Mouse (Mus musculus) cerebellum, adult 2 months (tissue): Measurements from ENCODE around the gene Cers1. TPM values are rescaled to one million over a fixed set of nuclear protein-coding genes. Genes with fewer than 3 reads are reported as not detected.

Source experiments
- DNase-seq, 2 experiments: peaks; one replicate each; pipeline ENCODE4 v3.0.0; 2021
- H3K27ac ChIP-seq: fragments of 200-500 bp; 2 replicates; pipeline ENCODE4 v1.5.1; 2012; ENCODE audit warnings: low read length, control low read depth, inconsistent platforms; ENCODE audit not compliant: insufficient read depth
- H3K27me3 ChIP-seq: fragments of 200-500 bp; 2 replicates; pipeline ENCODE4 v1.6.1; 2012; ENCODE audit warnings: inconsistent platforms, mild to moderate bottlenecking, low read length, moderate library complexity; ENCODE audit not compliant: control insufficient read depth, insufficient read depth
- H3K4me1 ChIP-seq: fragments of 200-500 bp; 2 replicates; pipeline ENCODE4 v1.6.1; 2011; ENCODE audit warnings: low read length; ENCODE audit not compliant: control insufficient read depth, insufficient read depth
- H3K4me3 ChIP-seq: fragments of 200-500 bp; replicated peaks from 2 replicates; pipeline ENCODE3; 2011; ENCODE audit warnings: mild to moderate bottlenecking, low read depth, low read length, control low read depth; ENCODE audit not compliant: insufficient read depth
- CTCF ChIP-seq: fragments of 200-500 bp; IDR thresholded peaks from 2 replicates; pipeline ENCODE4 v1.5.1; 2011; ENCODE audit warnings: low read depth, mild to moderate bottlenecking, control low read depth, low read length, moderate library complexity, borderline replicate concordance; ENCODE audit not compliant: insufficient read depth
- POLR2A ChIP-seq: fragments of 200-500 bp; IDR thresholded peaks from 2 replicates; pipeline ENCODE4 v1.6.1; 2011; ENCODE audit warnings: low read length, control low read depth, borderline replicate concordance; ENCODE audit not compliant: insufficient read depth
- WGBS: fragments of 180-500 bp; shearing (Covaris S2); methylation state at CpG from one replicate; pipeline ENCODE4 v1.1.7; 2018; 5-methylcytosine and 5-hydroxymethylcytosine counted together
- polyA plus RNA-seq: library from polyadenylated mRNA; depleted of rRNA; stranded (reverse); fragments of >200 nt; gene quantifications from 2 replicates; pipeline ENCODE4 v1.2.3, GENCODE M21; 2012

Gene Cers1
- polyA plus RNA-seq, 1 experiment = 55.5 TPM

GRCm38 (mm10) chr8:70278175-70278574 lies 37.4 kb upstream of the Cers1 start:
- DNase-seq = no peak
- H3K27ac ChIP-seq = 0 out of 2 replicates have a peak overlapping the region, but pooled peaks have one; percentile 11
- H3K4me3 ChIP-seq = no peak overlapping the region
- no peaks in the 10 kb centered on the region; the same call in 1 of the 2 replicates for H3K4me1 ChIP-seq
- 32% methylated on average over 15 of the region's 15 CpGs for WGBS
- TF ChIP-seq CTCF = no peak
- no peak for TF ChIP-seq POLR2A
- H3K27me3 ChIP-seq = peaks cover 5% of the 10 kb centered on the region; the same call in 1 of the 2 replicates

- H3K4me1 ChIP-seq = no peaks in the 10 kb centered on the region; the same call in 1 of the 2 replicates
- H3K27me3 ChIP-seq = peaks cover 6% of the 10 kb centered on the region; the same call in 1 of the 2 replicates
- no peak for TF ChIP-seq CTCF
- TF ChIP-seq POLR2A = no peak
- H3K4me3 ChIP-seq = no peak overlapping the region
- DNase-seq = peak in 1 of 2 experiments; percentile 56
- WGBS = 65% methylated on average over 8 of the region's 8 CpGs
- H3K27ac ChIP-seq = no peak overlapping the region
These were observed 36.3 kb upstream of the Cers1 start for GRCm38 (mm10) chr8:70279266-70279665.

- TF ChIP-seq CTCF = no peak
- TF ChIP-seq POLR2A = no peak
- WGBS = 54% methylated on average over 3 of the region's 3 CpGs
- no peak for DNase-seq
- Histone ChIP-seq H3K27me3 (peaks cover 6% of the 10 kb centered on the region; the same call in 1 of the 2 replicates), H3K4me3 (no peak overlapping the region), H3K4me1 (no peaks in the 10 kb centered on the region; the same call in 1 of the 2 replicates), H3K27ac (no peak overlapping the region)
These were observed 34.6 kb upstream of the Cers1 start for GRCm38 (mm10) chr8:70281001-70281400.

- no peak within 1 kb of the TSS for H3K27ac ChIP-seq
- peaks cover 6% of the 10 kb centered on the region; the same call in 1 of the 2 replicates for H3K27me3 ChIP-seq
- 2% methylated on average over 33 of the region's 36 CpGs for WGBS
- 0 out of 2 replicates have a peak, but pooled peaks have one; percentile 17 for TF ChIP-seq CTCF
- TF ChIP-seq POLR2A = no peak
- H3K4me1 ChIP-seq = no peaks in the 10 kb centered on the region; the same call in 1 of the 2 replicates
- DNase-seq = peak; percentile 62 to 70
- peak within 1 kb of the TSS; percentile 49 for H3K4me3 ChIP-seq
These were observed 32.9 kb upstream of the Cers1 start, which contains the start of gene Homer3 for GRCm38 (mm10) chr8:70282603-70283135. Gene Homer3 (plus strand): TSS chr8:70282827.

GRCm38 (mm10) chr8:70283136-70284077 lies 32.2 kb upstream of the Cers1 start:
- peak overlapping the region; percentile 49 for H3K4me3 ChIP-seq
- H3K27ac ChIP-seq = no peak overlapping the region
- H3K4me1 ChIP-seq = no peaks in the 10 kb centered on the region; the same call in 1 of the 2 replicates
- no peak for DNase-seq
- H3K27me3 ChIP-seq = peaks cover 6% of the 10 kb centered on the region; the same call in 1 of the 2 replicates
- 2% methylated on average over 55 of the region's 55 CpGs for WGBS
- TF ChIP-seq POLR2A (no peak), CTCF (no peak)

GRCm38 (mm10) chr8:70284421-70284820 lies 31.2 kb upstream of the Cers1 start:
- TF ChIP-seq POLR2A (no peak), CTCF (no peak)
- Histone ChIP-seq H3K27me3 (peaks cover 6% of the 10 kb centered on the region; the same call in 1 of the 2 replicates), H3K27ac (no peak overlapping the region), H3K4me3 (no peak overlapping the region), H3K4me1 (no peaks in the 10 kb centered on the region; the same call in 1 of the 2 replicates)
- DNase-seq = no peak
- WGBS = 61% methylated on average over 5 of the region's 5 CpGs

GRCm38 (mm10) chr8:70285304-70285703 lies 30.3 kb upstream of the Cers1 start:
- peaks cover 6% of the 10 kb centered on the region; the same call in 1 of the 2 replicates for H3K27me3 ChIP-seq
- TF ChIP-seq CTCF (no peak), POLR2A (no peak)
- 95% methylated on average over 15 of the region's 15 CpGs for WGBS
- no peak overlapping the region for H3K4me3 ChIP-seq
- DNase-seq = no peak
- no peaks in the 10 kb centered on the region; the same call in 1 of the 2 replicates for H3K4me1 ChIP-seq
- H3K27ac ChIP-seq = no peak overlapping the region
